Mouse (Mus musculus) lung, postnatal 0 days (tissue): ENCODE results near the gene Akap2. TPM values are rescaled to one million over a fixed set of nuclear protein-coding genes. Genes with fewer than 3 reads are reported as not detected.

Source experiments
- ATAC-seq: fragments of 200-750 bp; cut with Nextera tagmentation; 2 replicates; pipeline ENCODE4 v1.8.0; 2017; ENCODE audit warnings: moderate library complexity
- DNase-seq: peaks from one replicate; pipeline ENCODE4 v3.0.0-alpha.2; 2016; ENCODE audit warnings: low spot score
- H3K27ac ChIP-seq: fragments of 300-500 bp; sonication (generic); 2 replicates; pipeline ENCODE4 v1.5.1; 2014; ENCODE audit warnings: antibody characterized with exemption, mild to moderate bottlenecking, low read length, mixed read lengths
- H3K27me3 ChIP-seq: fragments of 300-500 bp; sonication (generic); replicated peaks from 2 replicates; pipeline ENCODE4 v1.6.1; 2014; ENCODE audit warnings: low read length, mixed read lengths; ENCODE audit not compliant: insufficient read depth
- H3K36me3 ChIP-seq: fragments of 300-500 bp; sonication (generic); 2 replicates; pipeline ENCODE4 v1.6.1; 2014; ENCODE audit warnings: low read length, mixed read lengths; ENCODE audit not compliant: insufficient read depth
- H3K4me1 ChIP-seq: fragments of 300-500 bp; sonication (generic); 2 replicates; pipeline ENCODE4 v1.6.1; 2014; ENCODE audit warnings: antibody characterized with exemption, low read depth, low read length, mixed read lengths; ENCODE audit not compliant: insufficient read depth
- H3K4me2 ChIP-seq: fragments of 300-500 bp; sonication (generic); replicated peaks from 2 replicates; pipeline ENCODE4 v1.6.1; 2014; ENCODE audit warnings: low read depth, mild to moderate bottlenecking, low read length, moderate library complexity, mixed read lengths
- H3K4me3 ChIP-seq: fragments of 300-500 bp; sonication (generic); 2 replicates; pipeline ENCODE4 v1.5.1; 2014; ENCODE audit warnings: low read depth, low read length
- H3K9ac ChIP-seq: fragments of 300-500 bp; sonication (generic); replicated peaks from 2 replicates; pipeline ENCODE4 v1.6.1; 2014; ENCODE audit warnings: low read depth, mild to moderate bottlenecking
- H3K9me3 ChIP-seq: fragments of 300-500 bp; sonication (generic); 2 replicates; pipeline ENCODE4 v1.6.1; 2016; ENCODE audit warnings: low read length, mixed read lengths
- CTCF ChIP-seq: IDR thresholded peaks from 2 replicates; pipeline ENCODE4 v1.5.1; 2016; ENCODE audit warnings: antibody characterized with exemption, mild to moderate bottlenecking
- EP300 ChIP-seq: IDR thresholded peaks from 2 replicates; pipeline ENCODE4 v1.6.1; 2016; ENCODE audit warnings: antibody characterized with exemption, mild to moderate bottlenecking, control low read depth
- WGBS: fragments of 180-500 bp; shearing (Covaris S2); extraction: QIAGEN DNeasy Blood & Tissue Kit; methylation state at CpG from one replicate; pipeline ENCODE4 v1.1.7; 2014; 5-methylcytosine and 5-hydroxymethylcytosine counted together
- polyA plus RNA-seq: library from polyadenylated mRNA; unstranded; fragments of >200 nt; fragmentation: Nextera tagmentation; extraction: Ambion mirVana; gene quantifications from 2 replicates; pipeline ENCODE4 v1.2.1, GENCODE M21; 2015

Gene Akap2
- polyA plus RNA-seq, 1 experiment from 2014 or later, result 112 TPM

DNA sequence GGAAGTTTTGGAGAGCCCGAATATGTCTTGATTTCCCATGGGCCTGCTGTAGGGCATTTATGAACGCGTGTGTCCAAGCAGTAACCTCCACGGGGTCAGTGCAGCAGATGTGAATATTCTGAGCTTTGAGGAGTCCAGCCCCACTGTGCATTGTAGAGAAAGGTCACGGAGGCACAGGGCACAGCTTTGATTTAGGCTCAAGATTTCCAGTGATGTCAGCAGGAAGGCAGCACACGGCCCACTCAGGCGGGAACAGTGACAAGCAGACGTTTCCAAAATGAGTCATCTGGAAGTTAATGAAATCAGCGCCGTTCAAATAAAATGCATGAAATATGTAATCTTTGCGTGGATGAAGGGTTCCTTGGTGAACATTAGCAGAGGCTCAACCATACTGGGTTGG is 40.5 kb downstream of the Akap2 start:
- Histone ChIP-seq H3K27me3 (no peaks in the 10 kb centered on the region), H3K4me2 (no peak overlapping the region), H3K36me3 (no peaks in the 10 kb centered on the region), H3K9ac (no peak overlapping the region), H3K27ac (no peak overlapping the region), H3K4me3 (no peak overlapping the region), H3K4me1 (peaks cover 5% of the 10 kb centered on the region), H3K9me3 (no peaks in the 10 kb centered on the region)
- DNase-seq, result peak; percentile 50
- peak; percentile 62 for ATAC-seq
- TF ChIP-seq CTCF, result no peak
- WGBS, result 54% methylated on average over 11 of the region's 11 CpGs

GRCm38 (mm10) chr4:57762424-57762823 is 45.0 kb downstream of the Akap2 start:
- no peak overlapping the region for H3K9ac ChIP-seq
- 48% methylated on average over 7 of the region's 7 CpGs for WGBS
- H3K27ac ChIP-seq, result peak overlapping the region; percentile 28; the same call in 1 of the 2 replicates
- TF ChIP-seq CTCF, result no peak
- no peak for TF ChIP-seq EP300
- H3K4me3 ChIP-seq, result no peak overlapping the region
- H3K27me3 ChIP-seq, result no peaks in the 10 kb centered on the region
- DNase-seq (no peak), ATAC-seq (no peak)
- H3K9me3 ChIP-seq, result no peaks in the 10 kb centered on the region
- H3K4me2 ChIP-seq, result no peak overlapping the region
- peaks cover 5% of the 10 kb centered on the region for H3K4me1 ChIP-seq
- no peaks in the 10 kb centered on the region for H3K36me3 ChIP-seq

- H3K36me3 ChIP-seq, result no peaks in the 10 kb centered on the region
- no peaks in the 10 kb centered on the region for H3K27me3 ChIP-seq
- peak; percentile 51 for ATAC-seq
- TF ChIP-seq EP300 (no peak), CTCF (no peak)
- no peak overlapping the region for H3K4me3 ChIP-seq
- H3K9me3 ChIP-seq, result no peaks in the 10 kb centered on the region
- peak overlapping the region; percentile 15; the same call in 1 of the 2 replicates for H3K27ac ChIP-seq
- peak; percentile 84 for DNase-seq
- H3K4me1 ChIP-seq, result peaks cover 5% of the 10 kb centered on the region
- no peak overlapping the region for H3K4me2 ChIP-seq
- WGBS, result 40% methylated on average over 1 of the region's 1 CpGs
- H3K9ac ChIP-seq, result no peak overlapping the region
Observed at GRCm38 (mm10) chr4:57764392-57764791, 46.9 kb downstream of the Akap2 start.

DNA sequence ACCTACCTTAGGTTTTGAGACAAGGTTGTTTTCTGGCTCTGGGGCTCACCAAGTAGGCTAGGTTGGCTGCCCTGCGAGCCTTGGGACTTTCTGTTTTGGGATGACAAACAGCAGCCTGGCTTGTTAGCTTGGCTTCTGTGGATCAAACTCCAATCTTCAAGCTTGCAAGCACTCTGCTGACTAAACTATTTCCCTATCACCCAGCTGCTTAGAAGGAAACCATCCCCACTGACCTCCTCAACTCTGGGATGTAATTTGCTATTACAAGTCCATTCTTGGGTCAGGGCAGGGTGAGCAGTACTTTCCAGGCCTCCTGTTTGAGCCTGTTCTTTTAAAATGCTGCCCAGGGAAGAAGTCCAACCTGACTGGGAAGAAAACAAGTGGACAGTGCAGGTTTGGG is 47.5 kb downstream of the Akap2 start:
- peak; percentile 52 for DNase-seq
- H3K4me3 ChIP-seq, result no peak overlapping the region
- no peaks in the 10 kb centered on the region for H3K9me3 ChIP-seq
- no peak for TF ChIP-seq CTCF
- H3K36me3 ChIP-seq, result no peaks in the 10 kb centered on the region
- WGBS, result 72% methylated on average over 1 of the region's 1 CpGs
- peak overlapping the region; percentile 28; the same call in 1 of the 2 replicates for H3K27ac ChIP-seq
- H3K27me3 ChIP-seq, result no peaks in the 10 kb centered on the region
- peak; percentile 40 for ATAC-seq
- H3K9ac ChIP-seq, result no peak overlapping the region
- peaks cover 5% of the 10 kb centered on the region for H3K4me1 ChIP-seq
- no peak overlapping the region for H3K4me2 ChIP-seq

DNA sequence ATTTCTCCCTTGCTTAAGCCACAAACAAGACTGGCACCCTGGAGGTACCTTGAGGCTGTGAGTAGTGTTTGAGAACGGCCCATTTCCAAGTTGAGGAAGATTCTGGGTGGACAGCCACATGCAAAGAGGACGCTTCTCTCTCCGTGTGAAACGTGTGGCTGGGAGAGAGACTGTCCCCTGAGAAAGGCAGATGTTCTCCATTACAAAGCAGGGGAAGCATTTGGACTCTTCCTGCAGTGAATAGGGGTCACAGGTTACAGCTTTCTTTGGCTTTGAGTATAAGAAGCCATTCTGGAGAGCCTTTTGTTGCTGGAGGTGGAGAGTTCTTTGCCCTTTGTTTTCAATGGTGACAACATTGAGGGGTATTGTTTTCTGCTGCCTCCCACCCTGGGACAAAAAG is 48.3 kb downstream of the Akap2 start:
- Histone ChIP-seq H3K4me1 (peaks cover 5% of the 10 kb centered on the region), H3K27ac (no peak overlapping the region; the same call in 1 of the 2 replicates)
- ATAC-seq, result no peak

DNA sequence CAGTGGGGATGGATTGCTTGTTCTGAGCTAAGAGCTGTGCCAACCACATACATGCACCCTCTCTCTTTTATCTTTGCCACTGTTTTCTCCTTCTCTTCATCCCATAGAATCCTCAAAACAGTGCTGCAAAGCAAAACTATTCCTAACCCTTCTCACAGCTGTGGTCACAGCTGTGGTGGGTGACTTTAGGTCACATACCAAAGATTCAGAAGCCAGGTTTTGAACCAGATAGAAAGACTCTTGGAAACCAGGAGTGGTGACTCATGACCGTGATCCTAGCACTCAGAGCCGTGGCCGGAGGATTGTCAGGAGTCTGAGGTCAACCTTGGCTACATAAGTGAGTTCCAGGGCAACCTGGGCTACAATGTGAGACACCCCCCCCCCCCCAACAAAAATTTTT is 51.5 kb downstream of the Akap2 start:
- H3K9ac ChIP-seq, result no peak overlapping the region
- H3K27ac ChIP-seq, result no peak overlapping the region
- WGBS, result 56% methylated on average over 3 of the region's 3 CpGs
- DNase-seq (peak; percentile 35), ATAC-seq (no peak)
- no peaks in the 10 kb centered on the region for H3K36me3 ChIP-seq
- H3K4me3 ChIP-seq, result no peak overlapping the region
- H3K27me3 ChIP-seq, result no peaks in the 10 kb centered on the region
- H3K4me2 ChIP-seq, result no peak overlapping the region
- no peaks in the 10 kb centered on the region for H3K4me1 ChIP-seq
- H3K9me3 ChIP-seq, result no peaks in the 10 kb centered on the region
- TF ChIP-seq EP300, result no peak
- TF ChIP-seq CTCF, result no peak

More for the DNA sequence above, 48.3 kb downstream of the Akap2 start:
- peak; percentile 30 for DNase-seq
- H3K9ac ChIP-seq, result no peak overlapping the region
- no peak for TF ChIP-seq EP300
- TF ChIP-seq CTCF, result no peak
- no peak overlapping the region for H3K4me3 ChIP-seq
- H3K4me2 ChIP-seq, result no peak overlapping the region
- H3K36me3 ChIP-seq, result no peaks in the 10 kb centered on the region
- H3K9me3 ChIP-seq, result no peaks in the 10 kb centered on the region
- WGBS, result 42% methylated on average over 4 of the region's 4 CpGs
- H3K27me3 ChIP-seq, result no peaks in the 10 kb centered on the region
